Mouse (Mus musculus): Measurements from ENCODE around the gene Gas1.

GRCm38 (mm10) chr13:60173186-60173585, 4.0 kb downstream of the Gas1 start:
- TF ChIP-seq CTCF (IDR thresholded peaks at IDR 0.05) (no peak), EP300 (IDR thresholded peaks at IDR 0.05) (no peak)
